Mouse (Mus musculus): ENCODE results near the gene Cutc.

DNA sequence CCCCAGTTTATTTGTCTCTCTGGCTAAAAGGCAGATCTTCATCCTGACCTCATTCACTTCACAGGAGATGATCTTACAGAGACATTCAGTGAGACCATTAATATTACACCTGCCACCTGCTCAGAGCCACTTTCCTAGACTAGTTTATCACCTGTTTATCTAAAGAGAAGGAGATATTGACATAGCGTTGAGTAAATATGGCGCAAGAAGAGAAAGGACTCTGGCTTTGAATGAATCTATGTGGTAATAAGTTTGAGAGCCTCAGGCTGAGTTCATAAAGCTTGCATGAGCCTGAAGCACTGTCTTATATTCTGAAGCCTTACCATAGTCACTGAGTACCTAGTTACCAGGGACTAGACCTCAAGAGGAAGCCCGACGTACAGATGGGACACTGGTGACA, 58.6 kb downstream of the Cutc start:
- no peak for TF ChIP-seq POLR2A (IDR thresholded peaks at IDR 0.05; ENCODE audit: control insufficient read depth, low read depth, low read length)
- TF ChIP-seq CTCF (IDR thresholded peaks at IDR 0.05; ENCODE audit: control insufficient read depth, insufficient read depth, insufficient replicate concordance, low read depth, low read length) = no peak
